Mouse (Mus musculus) erythroblast, embryonic 14.5 days (primary cell): ENCODE measurements around the gene Lasp1. TPM values are rescaled to one million over a fixed set of nuclear protein-coding genes. Genes with fewer than 3 reads are reported as not detected.
"Not testable (repeated sequence)": the region's sequence is repeated elsewhere in the genome, so short reads cannot be mapped to it uniquely, and the experiment has no call there.

Experiments
- H3K27me3 ChIP-seq: 2 replicates; pipeline ENCODE4 v1.6.1; 2012; ENCODE audit warnings: inconsistent platforms; ENCODE audit not compliant: control insufficient read depth
- H3K36me3 ChIP-seq: 2 replicates; pipeline ENCODE4 v1.6.1; 2012; ENCODE audit warnings: mild to moderate bottlenecking, inconsistent platforms; ENCODE audit not compliant: control insufficient read depth
- H3K4me1 ChIP-seq: 2 replicates; pipeline ENCODE4 v1.6.1; 2012; ENCODE audit warnings: inconsistent platforms; ENCODE audit not compliant: control insufficient read depth
- H3K4me3 ChIP-seq: replicated peaks from 2 replicates; pipeline ENCODE3; 2012; ENCODE audit warnings: moderate library complexity, mild to moderate bottlenecking, inconsistent platforms
- H3K9me3 ChIP-seq: 2 replicates; pipeline ENCODE4 v1.6.1; 2012; ENCODE audit warnings: low read length, inconsistent platforms, mixed read lengths; ENCODE audit not compliant: control insufficient read depth
- GATA1 ChIP-seq: IDR thresholded peaks from 2 replicates; pipeline ENCODE4 v1.6.1; 2012; ENCODE audit warnings: low read length, inconsistent platforms, mixed read lengths
- TAL1 ChIP-seq: IDR thresholded peaks from 3 replicates; pipeline ENCODE4 v1.6.1; 2012; ENCODE audit warnings: low read length, inconsistent platforms, mixed read lengths
- polyA plus RNA-seq: library from polyadenylated mRNA; stranded (reverse); fragments of >175 nt; gene quantifications from 2 replicates; pipeline ENCODE4 v1.2.3, GENCODE M21; 2012

The Lasp1 gene
- polyA plus RNA-seq, 1 experiment: 0.56 TPM

GRCm38 (mm10) chr11:97789727-97790126 lies 9.1 kb upstream of the Lasp1 start:
- TF ChIP-seq GATA1: no peak
- TF ChIP-seq TAL1: no peak

DNA sequence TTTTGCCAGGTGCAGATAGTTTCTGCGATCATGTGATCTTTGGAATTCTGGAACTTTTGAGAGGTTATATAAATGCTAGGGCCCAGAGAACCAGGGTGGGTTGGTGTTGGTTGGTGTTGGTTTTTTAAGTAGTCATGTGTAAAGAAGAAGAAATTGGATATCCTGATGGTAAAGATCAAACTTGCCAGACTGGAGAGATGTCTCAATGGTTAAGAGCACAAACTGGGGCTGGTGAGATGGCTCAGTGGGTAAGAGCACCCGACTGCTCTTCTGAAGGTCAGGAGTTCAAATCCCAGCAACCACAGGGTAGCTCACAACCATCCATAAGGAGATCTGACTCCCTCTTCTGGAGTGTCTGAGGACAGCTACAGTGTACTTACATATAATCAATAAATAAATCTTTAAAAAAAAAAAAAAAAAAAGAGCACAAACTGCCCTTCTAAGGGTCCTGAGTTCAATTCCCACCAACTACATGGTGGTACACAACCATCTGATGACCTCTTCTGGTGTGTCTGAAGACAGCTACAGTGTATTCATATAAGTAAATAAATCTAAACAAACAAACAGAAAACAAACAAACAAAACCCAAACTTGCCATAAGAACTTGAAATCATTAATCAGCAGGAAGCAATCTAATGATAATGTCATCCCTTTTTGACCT lies 7.9 kb upstream of the Lasp1 start:
- not testable (repeated sequence) for H3K9me3 ChIP-seq, H3K4me1 ChIP-seq, H3K36me3 ChIP-seq

More at GRCm38 (mm10) chr11:97789727-97790126, 9.1 kb upstream of the Lasp1 start:
- no peaks in the 10 kb centered on the region for H3K27me3 ChIP-seq
- H3K4me3 ChIP-seq: no peak overlapping the region
- H3K4me1 ChIP-seq: no peaks in the 10 kb centered on the region
- no peaks in the 10 kb centered on the region for H3K36me3 ChIP-seq
- no peaks in the 10 kb centered on the region for H3K9me3 ChIP-seq

DNA sequence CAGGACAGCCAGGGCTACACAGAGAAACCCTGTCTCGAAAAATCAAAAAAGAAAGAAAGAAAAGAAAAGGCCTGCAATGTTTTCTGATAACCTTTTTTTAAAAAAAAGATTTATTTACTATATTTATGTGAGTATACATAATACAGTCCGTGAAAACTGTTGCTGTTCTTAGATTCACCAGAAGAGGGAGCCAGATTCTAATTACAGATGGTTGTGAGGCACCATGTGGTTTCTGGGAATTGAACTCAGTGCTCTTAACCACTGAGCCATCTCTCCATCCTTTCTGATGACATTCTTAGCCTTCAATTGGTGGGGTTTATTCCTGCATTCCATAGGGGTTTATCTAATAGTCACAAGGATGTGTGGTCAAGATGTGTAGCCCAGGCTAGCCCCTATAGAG lies 5.6 kb upstream of the Lasp1 start:
- no peak for TF ChIP-seq TAL1
- TF ChIP-seq GATA1: no peak
- Histone ChIP-seq H3K9me3 (no peaks in the 10 kb centered on the region), H3K4me3 (no peak overlapping the region), H3K36me3 (no peaks in the 10 kb centered on the region), H3K4me1 (peaks cover 9% of the 10 kb centered on the region), H3K27me3 (peaks cover 5% of the 10 kb centered on the region)

More for the DNA sequence above, 7.9 kb upstream of the Lasp1 start:
- H3K27me3 ChIP-seq, H3K4me3 ChIP-seq: not testable (repeated sequence)

GRCm38 (mm10) chr11:97796910-97797309 lies 1.9 kb upstream of the Lasp1 start:
- Histone ChIP-seq H3K36me3 (no peaks in the 10 kb centered on the region), H3K4me3 (no peak overlapping the region), H3K4me1 (peaks cover 43% of the 10 kb centered on the region), H3K27me3 (peaks cover 38% of the 10 kb centered on the region), H3K9me3 (no peaks in the 10 kb centered on the region)
- no peak for TF ChIP-seq GATA1
- no peak for TF ChIP-seq TAL1

DNA sequence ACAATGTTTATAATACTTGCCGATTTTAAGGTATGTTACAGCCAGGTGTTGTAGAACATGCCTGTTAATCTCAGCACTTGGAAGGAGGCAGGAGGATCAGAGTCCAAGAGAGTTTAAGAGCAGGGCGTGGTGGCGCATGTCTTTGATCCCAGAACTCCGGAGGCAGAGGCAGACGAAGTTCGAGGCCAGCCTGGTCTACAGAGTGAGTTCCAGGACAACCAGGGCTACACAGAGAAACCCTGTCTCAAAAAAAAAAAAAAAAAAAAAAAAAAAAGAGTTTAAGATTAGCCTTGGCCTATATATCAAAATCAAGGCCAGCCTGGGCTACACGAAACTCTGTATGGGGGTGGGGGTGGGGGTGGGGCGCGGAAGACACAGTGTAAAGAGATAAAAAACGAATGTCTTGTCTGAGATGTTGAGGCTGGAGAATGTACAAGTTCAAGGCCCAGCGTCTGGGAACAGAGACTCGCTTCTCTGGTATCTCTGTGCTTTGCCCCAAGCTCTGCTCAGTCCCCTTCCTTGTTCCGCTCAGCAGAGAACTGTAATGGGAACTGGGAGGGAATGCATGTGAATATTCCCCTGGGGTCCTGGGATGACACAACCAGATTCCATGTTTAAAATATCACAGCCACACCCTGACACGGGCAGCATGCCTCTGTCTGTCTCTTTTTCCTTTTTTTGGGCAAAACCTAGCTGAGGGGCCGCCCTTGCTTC lies 1.3 kb upstream of the Lasp1 start:
- Histone ChIP-seq H3K27me3 (peaks cover 38% of the 10 kb centered on the region), H3K4me3 (no peak overlapping the region), H3K9me3 (no peaks in the 10 kb centered on the region), H3K36me3 (no peaks in the 10 kb centered on the region), H3K4me1 (peaks cover 45% of the 10 kb centered on the region)
- no peak for TF ChIP-seq GATA1
- no peak for TF ChIP-seq TAL1

GRCm38 (mm10) chr11:97798083-97798435 lies 741 bp upstream of the Lasp1 start:
- TF ChIP-seq TAL1: no peak
- TF ChIP-seq GATA1: no peak
- no peaks in the 10 kb centered on the region for H3K36me3 ChIP-seq
- H3K4me1 ChIP-seq: peaks cover 45% of the 10 kb centered on the region
- peak overlapping the region; percentile 74 for H3K4me3 ChIP-seq
- H3K27me3 ChIP-seq: peaks cover 38% of the 10 kb centered on the region
- no peaks in the 10 kb centered on the region for H3K9me3 ChIP-seq

DNA sequence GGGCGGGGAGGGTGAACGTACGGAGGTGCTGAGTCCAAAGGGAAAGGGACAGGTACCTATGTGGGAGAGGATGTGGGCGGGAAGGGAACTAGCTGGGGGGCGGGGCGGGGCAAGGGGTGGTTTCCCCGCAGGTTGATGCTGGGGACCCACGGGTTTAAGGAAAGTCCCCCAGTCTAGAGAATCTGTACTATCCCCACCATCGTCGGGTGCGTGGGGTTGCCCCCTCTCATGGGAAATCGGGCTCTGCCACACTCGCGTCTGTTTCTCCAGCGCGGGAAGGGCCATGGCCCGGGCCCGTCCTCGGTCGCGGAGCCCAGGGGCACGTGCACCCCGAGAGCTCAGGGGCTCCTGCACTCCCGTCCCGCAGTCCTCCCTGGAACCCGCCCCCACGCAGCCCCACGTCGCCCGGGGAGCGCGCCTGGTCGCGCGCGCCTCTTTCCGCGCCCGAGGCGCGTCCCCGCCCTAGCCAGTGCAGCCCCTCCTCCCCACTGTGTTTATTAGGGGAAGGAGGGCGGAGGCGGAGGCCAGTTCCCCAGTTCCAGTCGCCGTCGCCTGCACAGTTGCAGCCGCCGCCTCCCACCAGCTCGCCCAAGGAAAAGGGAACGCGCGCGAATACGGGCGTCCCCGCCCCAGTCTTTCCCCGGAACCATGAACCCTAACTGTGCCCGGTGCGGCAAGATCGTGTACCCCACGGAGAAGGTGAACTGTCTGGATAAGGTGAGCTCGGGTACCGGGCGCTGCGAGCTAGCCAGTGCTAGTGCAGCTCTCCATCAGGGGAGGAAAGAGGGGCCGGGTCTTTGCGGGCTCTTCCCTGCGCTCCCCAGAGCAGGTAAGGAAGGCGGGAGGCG lies 570 bp downstream of the Lasp1 start:
- H3K36me3 ChIP-seq: no peaks in the 10 kb centered on the region
- peaks cover 45% of the 10 kb centered on the region for H3K4me1 ChIP-seq
- TF ChIP-seq GATA1 (no peak), TAL1 (no peak)
- no peaks in the 10 kb centered on the region for H3K9me3 ChIP-seq
- H3K27me3 ChIP-seq: peaks cover 38% of the 10 kb centered on the region
- H3K4me3 ChIP-seq: peak overlapping the region; percentile 74

GRCm38 (mm10) chr11:97799994-97800690 lies 1.3 kb downstream of the Lasp1 start:
- H3K4me3 ChIP-seq: peak overlapping the region; percentile 74
- no peaks in the 10 kb centered on the region for H3K9me3 ChIP-seq
- peaks cover 38% of the 10 kb centered on the region for H3K27me3 ChIP-seq
- peaks cover 45% of the 10 kb centered on the region for H3K4me1 ChIP-seq
- TF ChIP-seq TAL1 (no peak), GATA1 (no peak)
- no peaks in the 10 kb centered on the region for H3K36me3 ChIP-seq
